Mouse (Mus musculus): ENCODE data around the gene Eif4g3.

Eif4g3 gene

GRCm38 (mm10) chr4:138066421-138066820 is 73.6 kb downstream of the Eif4g3 start:
- TF ChIP-seq POU5F1 (IDR thresholded peaks at IDR 0.05; ENCODE audit: borderline replicate concordance, low read length) (no peak), CTCF (conservative IDR thresholded peaks at IDR 0.05; ENCODE audit: low read length) (no peak), NANOG (IDR thresholded peaks at IDR 0.05; ENCODE audit: borderline replicate concordance, low read length) (no peak)
- peaks cover 8% of the 10 kb centered on the region; the same call in 1 of the 2 replicates for H3K4me1 ChIP-seq (replicated peaks; ENCODE audit: low read depth, low read length)
- peaks cover 44% of the 10 kb centered on the region for H3K36me3 ChIP-seq (ENCODE audit: insufficient read depth, low read length)
- no peaks in the 10 kb centered on the region for H3K9me3 ChIP-seq (ENCODE audit: low read length)
- H3K27me3 ChIP-seq (ENCODE audit: insufficient read depth, low read length) = no peaks in the 10 kb centered on the region
- H3K4me3 ChIP-seq (replicated peaks; ENCODE audit: low read length) = no peak overlapping the region

GRCm38 (mm10) chr4:138067858-138068257 is 75.0 kb downstream of the Eif4g3 start:
- Histone ChIP-seq H3K36me3 (ENCODE audit: insufficient read depth, low read length) (peaks cover 37% of the 10 kb centered on the region), H3K4me3 (replicated peaks; ENCODE audit: low read length) (no peak overlapping the region), H3K9me3 (ENCODE audit: low read length) (no peaks in the 10 kb centered on the region), H3K27me3 (ENCODE audit: insufficient read depth, low read length) (no peaks in the 10 kb centered on the region), H3K4me1 (replicated peaks; ENCODE audit: low read depth, low read length) (peaks cover 8% of the 10 kb centered on the region; the same call in 1 of the 2 replicates)
- TF ChIP-seq POU5F1 (IDR thresholded peaks at IDR 0.05; ENCODE audit: borderline replicate concordance, low read length) (no peak), CTCF (conservative IDR thresholded peaks at IDR 0.05; ENCODE audit: low read length) (no peak), NANOG (IDR thresholded peaks at IDR 0.05; ENCODE audit: borderline replicate concordance, low read length) (no peak)

- H3K4me3 ChIP-seq (replicated peaks; ENCODE audit: low read length) = no peak overlapping the region
- H3K27me3 ChIP-seq (ENCODE audit: insufficient read depth, low read length) = no peaks in the 10 kb centered on the region
- H3K9me3 ChIP-seq (ENCODE audit: low read length) = no peaks in the 10 kb centered on the region
- no peak for TF ChIP-seq POU5F1 (IDR thresholded peaks at IDR 0.05; ENCODE audit: borderline replicate concordance, low read length)
- TF ChIP-seq CTCF (conservative IDR thresholded peaks at IDR 0.05; ENCODE audit: low read length) = no peak
- TF ChIP-seq NANOG (IDR thresholded peaks at IDR 0.05; ENCODE audit: borderline replicate concordance, low read length) = no peak
- peaks cover 33% of the 10 kb centered on the region for H3K36me3 ChIP-seq (ENCODE audit: insufficient read depth, low read length)
- peaks cover 8% of the 10 kb centered on the region; the same call in 1 of the 2 replicates for H3K4me1 ChIP-seq (replicated peaks; ENCODE audit: low read depth, low read length)
Observed at GRCm38 (mm10) chr4:138068598-138068997, 75.8 kb downstream of the Eif4g3 start.

DNA sequence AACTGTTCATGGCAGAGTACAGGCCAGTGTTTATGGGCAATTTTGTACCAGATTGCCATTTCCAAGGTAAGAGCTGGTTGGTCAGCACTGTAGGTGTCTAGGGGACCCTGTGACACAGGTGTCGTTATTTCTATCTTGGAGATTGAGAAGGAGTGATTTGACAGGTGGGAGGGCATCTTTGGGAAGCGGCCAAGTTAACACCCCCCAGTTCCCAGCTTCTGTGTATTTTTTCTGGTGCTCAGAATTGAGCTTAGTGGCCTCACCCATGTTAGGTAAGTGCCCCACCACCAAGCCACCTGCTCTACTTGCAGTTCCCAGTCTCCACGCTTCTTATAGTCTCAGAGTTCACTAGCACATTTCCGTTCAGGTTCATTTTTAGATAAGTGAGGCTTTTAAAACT is 76.5 kb downstream of the Eif4g3 start:
- no peaks in the 10 kb centered on the region for H3K9me3 ChIP-seq (ENCODE audit: low read length)
- no peaks in the 10 kb centered on the region for H3K27me3 ChIP-seq (ENCODE audit: insufficient read depth, low read length)
- H3K36me3 ChIP-seq (ENCODE audit: insufficient read depth, low read length) = peaks cover 28% of the 10 kb centered on the region
- TF ChIP-seq CTCF (conservative IDR thresholded peaks at IDR 0.05; ENCODE audit: low read length) (no peak), POU5F1 (IDR thresholded peaks at IDR 0.05; ENCODE audit: borderline replicate concordance, low read length) (no peak), NANOG (IDR thresholded peaks at IDR 0.05; ENCODE audit: borderline replicate concordance, low read length) (no peak)
- no peak overlapping the region for H3K4me3 ChIP-seq (replicated peaks; ENCODE audit: low read length)
- H3K4me1 ChIP-seq (replicated peaks; ENCODE audit: low read depth, low read length) = peaks cover 8% of the 10 kb centered on the region

DNA sequence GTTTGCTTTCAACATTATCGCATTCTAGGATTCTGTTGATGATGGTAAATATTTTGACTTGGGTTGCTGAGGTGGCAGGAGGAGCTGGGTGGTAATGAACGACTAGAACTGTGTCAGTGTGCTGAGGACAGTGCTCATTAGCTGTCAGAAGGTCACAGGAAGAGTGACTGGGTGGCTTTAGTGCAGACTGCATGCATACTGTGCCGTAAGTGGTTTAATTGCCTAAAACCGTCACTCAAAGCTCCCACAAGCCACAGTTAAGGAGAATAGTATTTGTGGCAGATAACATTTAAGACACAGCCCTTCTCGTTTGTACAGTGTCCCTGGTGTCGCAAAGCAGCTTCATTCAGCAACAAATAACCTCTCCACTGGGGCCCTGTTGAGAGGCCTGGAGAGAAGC is 78.7 kb downstream of the Eif4g3 start:
- TF ChIP-seq POU5F1 (IDR thresholded peaks at IDR 0.05; ENCODE audit: borderline replicate concordance, low read length) = no peak
- TF ChIP-seq NANOG (IDR thresholded peaks at IDR 0.05; ENCODE audit: borderline replicate concordance, low read length) = no peak
- no peak for TF ChIP-seq CTCF (conservative IDR thresholded peaks at IDR 0.05; ENCODE audit: low read length)
- H3K4me3 ChIP-seq (replicated peaks; ENCODE audit: low read length) = no peak overlapping the region
- peaks cover 17% of the 10 kb centered on the region for H3K36me3 ChIP-seq (ENCODE audit: insufficient read depth, low read length)
- H3K27me3 ChIP-seq (ENCODE audit: insufficient read depth, low read length) = no peaks in the 10 kb centered on the region
- H3K9me3 ChIP-seq (ENCODE audit: low read length) = no peaks in the 10 kb centered on the region
- peaks cover 15% of the 10 kb centered on the region for H3K4me1 ChIP-seq (replicated peaks; ENCODE audit: low read depth, low read length)

- Histone ChIP-seq H3K36me3 (ENCODE audit: insufficient read depth, low read length) (peaks cover 18% of the 10 kb centered on the region), H3K4me3 (replicated peaks; ENCODE audit: low read length) (no peak overlapping the region), H3K27me3 (ENCODE audit: insufficient read depth, low read length) (no peaks in the 10 kb centered on the region), H3K9me3 (ENCODE audit: low read length) (no peaks in the 10 kb centered on the region), H3K4me1 (replicated peaks; ENCODE audit: low read depth, low read length) (peaks cover 25% of the 10 kb centered on the region)
- TF ChIP-seq CTCF (conservative IDR thresholded peaks at IDR 0.05; ENCODE audit: low read length) (no peak), POU5F1 (IDR thresholded peaks at IDR 0.05; ENCODE audit: borderline replicate concordance, low read length) (no peak), NANOG (IDR thresholded peaks at IDR 0.05; ENCODE audit: borderline replicate concordance, low read length) (no peak)
Observed at GRCm38 (mm10) chr4:138073086-138073485, 80.3 kb downstream of the Eif4g3 start.

DNA sequence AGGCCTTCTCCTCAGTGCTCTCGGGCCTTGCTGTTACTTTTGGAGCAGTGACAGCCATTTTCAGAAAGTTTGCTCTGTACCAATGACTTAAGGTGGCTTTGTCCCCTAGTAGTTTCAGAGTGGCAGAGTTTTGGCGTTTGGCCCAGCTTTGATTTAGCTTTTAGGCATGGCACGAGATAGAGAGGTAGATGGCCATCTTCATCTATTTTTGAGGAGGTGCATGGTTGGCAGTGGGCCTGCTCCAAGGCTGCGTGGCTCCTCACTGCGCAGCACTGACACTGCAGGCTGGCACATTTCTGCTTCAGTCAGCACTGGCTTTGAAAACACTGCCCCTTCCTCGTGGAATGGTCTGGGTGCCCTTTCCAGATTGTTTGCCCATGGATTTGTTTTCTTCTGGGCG is 80.7 kb downstream of the Eif4g3 start:
- Histone ChIP-seq H3K4me3 (replicated peaks; ENCODE audit: low read length) (no peak overlapping the region), H3K4me1 (replicated peaks; ENCODE audit: low read depth, low read length) (peaks cover 30% of the 10 kb centered on the region), H3K9me3 (ENCODE audit: low read length) (no peaks in the 10 kb centered on the region), H3K27me3 (ENCODE audit: insufficient read depth, low read length) (no peaks in the 10 kb centered on the region), H3K36me3 (ENCODE audit: insufficient read depth, low read length) (peaks cover 18% of the 10 kb centered on the region)
- TF ChIP-seq POU5F1 (IDR thresholded peaks at IDR 0.05; ENCODE audit: borderline replicate concordance, low read length) (no peak), NANOG (IDR thresholded peaks at IDR 0.05; ENCODE audit: borderline replicate concordance, low read length) (no peak), CTCF (conservative IDR thresholded peaks at IDR 0.05; ENCODE audit: low read length) (no peak)

DNA sequence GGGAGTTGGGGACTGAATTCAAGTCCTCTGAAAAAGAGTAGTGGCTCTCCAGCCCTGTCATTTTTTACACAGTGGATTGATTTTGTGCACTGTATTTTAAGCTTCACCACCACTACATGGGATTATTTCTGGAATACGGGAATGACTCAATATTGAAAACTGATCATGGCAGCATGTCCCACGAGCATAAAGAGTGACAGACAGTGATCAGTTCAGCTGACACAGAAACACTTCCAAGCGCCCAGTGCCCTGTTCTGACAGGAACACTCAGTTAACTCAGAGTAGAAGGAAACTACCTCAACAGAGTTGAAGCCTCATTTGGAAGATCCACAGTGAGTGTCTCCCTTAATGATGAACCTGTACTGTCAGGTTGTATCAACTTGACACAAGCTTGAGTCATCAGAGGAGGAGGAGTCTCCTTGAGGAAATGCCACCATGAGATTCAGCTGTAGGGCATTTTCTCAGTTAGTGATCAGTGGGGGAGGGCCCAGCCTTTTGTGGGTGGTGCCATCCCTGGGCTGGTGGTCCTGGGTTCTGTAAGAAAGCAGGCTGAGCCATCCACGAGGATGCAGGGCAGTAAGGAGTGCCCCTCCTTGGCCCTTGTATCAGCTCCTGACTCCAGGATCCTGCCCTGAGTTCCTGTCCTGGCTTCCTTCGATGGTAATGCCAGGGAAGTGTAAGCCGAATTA is 82.2 kb downstream of the Eif4g3 start:
- TF ChIP-seq NANOG (IDR thresholded peaks at IDR 0.05; ENCODE audit: borderline replicate concordance, low read length) = no peak
- TF ChIP-seq POU5F1 (IDR thresholded peaks at IDR 0.05; ENCODE audit: borderline replicate concordance, low read length) = no peak
- no peak for TF ChIP-seq CTCF (conservative IDR thresholded peaks at IDR 0.05; ENCODE audit: low read length)
- H3K36me3 ChIP-seq (ENCODE audit: insufficient read depth, low read length) = peaks cover 9% of the 10 kb centered on the region
- no peaks in the 10 kb centered on the region for H3K27me3 ChIP-seq (ENCODE audit: insufficient read depth, low read length)
- H3K4me3 ChIP-seq (replicated peaks; ENCODE audit: low read length) = no peak overlapping the region
- H3K4me1 ChIP-seq (replicated peaks; ENCODE audit: low read depth, low read length) = peaks cover 34% of the 10 kb centered on the region
- H3K9me3 ChIP-seq (ENCODE audit: low read length) = no peaks in the 10 kb centered on the region
